Mouse (Mus musculus) erythroblast, embryonic 14.5 days (primary cell): ENCODE results near the gene Erg.

Experiments used
- GATA1 ChIP-seq: IDR thresholded peaks from 2 replicates; pipeline ENCODE4 v1.6.1; 2012; ENCODE audit warnings: low read length, inconsistent platforms, mixed read lengths
- TAL1 ChIP-seq: IDR thresholded peaks from 3 replicates; pipeline ENCODE4 v1.6.1; 2012; ENCODE audit warnings: low read length, inconsistent platforms, mixed read lengths

DNA sequence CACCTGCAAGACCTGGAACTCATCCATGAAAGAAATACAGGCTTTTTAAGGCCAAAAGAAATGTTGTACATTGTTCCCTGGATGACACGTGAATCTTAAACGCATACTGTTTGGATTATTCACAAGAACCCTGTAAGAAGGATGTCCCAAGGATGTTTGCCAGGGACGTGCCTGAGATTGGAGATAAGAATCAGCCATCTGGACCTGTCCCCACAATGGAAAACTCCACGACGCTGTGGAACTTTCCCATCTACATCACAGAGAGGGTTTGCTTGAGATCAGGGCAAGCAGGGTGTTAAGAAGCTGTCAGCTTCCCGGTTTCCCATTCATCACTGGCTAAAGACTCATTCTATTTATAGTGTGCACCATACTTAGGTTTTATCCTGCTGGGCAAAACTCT is 122.6 kb downstream of the Erg start:
- no peak for TF ChIP-seq GATA1
- no peak for TF ChIP-seq TAL1
